Mouse (Mus musculus) megakaryocyte, embryonic 14.5 days (primary cell): ENCODE results near the gene Gm16181. TPM values are rescaled to one million over a fixed set of nuclear protein-coding genes. Genes with fewer than 3 reads are reported as not detected.
A peak's percentile ranks its signal among the peaks of the same experiment; 100 is the strongest.

ENCODE experiments used
- H3K27me3 ChIP-seq: replicated peaks from 2 replicates; pipeline ENCODE3; 2012; ENCODE audit warnings: inconsistent platforms
- H3K36me3 ChIP-seq: replicated peaks from 2 replicates; pipeline ENCODE3; 2012; ENCODE audit warnings: low read length, inconsistent platforms, mixed read lengths
- H3K4me1 ChIP-seq: 2 replicates; pipeline ENCODE4 v1.6.1; 2012; ENCODE audit warnings: inconsistent platforms
- H3K4me3 ChIP-seq: replicated peaks from 2 replicates; pipeline ENCODE3; 2012; ENCODE audit warnings: moderate library complexity, mild to moderate bottlenecking, inconsistent platforms
- H3K9me3 ChIP-seq: 2 replicates; pipeline ENCODE4 v1.6.1; 2012; ENCODE audit warnings: inconsistent platforms
- FLI1 ChIP-seq: IDR thresholded peaks from 2 replicates; pipeline ENCODE4 v1.6.1; 2012; ENCODE audit warnings: low read length, inconsistent platforms, mixed read lengths
- GATA1 ChIP-seq: IDR thresholded peaks from 3 replicates; pipeline ENCODE4 v1.6.1; 2012; ENCODE audit warnings: mixed read lengths, low read length, inconsistent platforms, borderline replicate concordance
- polyA plus RNA-seq: library from polyadenylated mRNA; stranded (reverse); fragments of >175 nt; gene quantifications from 2 replicates; pipeline ENCODE4 v1.2.3, GENCODE M21; 2012; ENCODE audit warnings: low replicate concordance; ENCODE audit not compliant: insufficient read depth

Gene Gm16181
- polyA plus RNA-seq, 1 experiment: not detected

GRCm38 (mm10) chr17:35194844-35195630 is 25.6 kb upstream of the Gm16181 start:
- no peaks in the 10 kb centered on the region for H3K9me3 ChIP-seq
- TF ChIP-seq GATA1 (no peak), FLI1 (no peak)
- H3K36me3 ChIP-seq: peaks cover 13% of the 10 kb centered on the region
- peaks cover 89% of the 10 kb centered on the region for H3K4me1 ChIP-seq
- H3K4me3 ChIP-seq: peak overlapping the region; percentile 97
- no peaks in the 10 kb centered on the region for H3K27me3 ChIP-seq

DNA sequence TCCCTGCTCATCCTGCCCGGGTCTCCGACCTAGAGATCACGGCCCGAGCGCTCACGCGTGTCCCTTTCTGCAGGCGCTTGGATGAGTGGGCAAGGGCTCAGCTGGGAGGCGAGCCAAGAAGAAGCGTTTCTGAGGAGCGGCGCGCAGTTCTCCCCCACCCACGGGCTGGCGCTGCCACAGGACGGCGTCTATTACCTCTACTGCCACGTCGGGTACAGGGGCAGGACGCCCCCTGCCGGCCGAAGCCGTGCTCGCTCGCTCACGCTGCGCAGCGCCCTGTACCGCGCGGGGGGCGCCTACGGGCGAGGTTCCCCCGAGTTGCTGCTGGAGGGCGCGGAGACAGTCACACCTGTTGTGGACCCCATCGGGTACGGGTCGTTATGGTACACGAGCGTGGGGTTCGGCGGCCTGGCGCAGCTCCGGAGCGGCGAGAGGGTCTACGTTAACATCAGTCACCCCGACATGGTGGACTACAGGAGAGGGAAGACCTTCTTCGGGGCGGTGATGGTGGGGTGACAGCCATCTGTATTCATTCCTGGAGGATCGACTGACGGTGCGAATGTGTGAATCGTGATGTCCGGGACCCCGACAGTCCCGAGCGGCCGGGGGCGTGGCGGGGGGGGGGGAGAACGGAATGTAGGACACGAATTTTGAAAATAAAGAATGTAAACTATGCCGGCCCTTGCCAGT is 24.9 kb upstream of the Gm16181 start:
- TF ChIP-seq GATA1: no peak
- no peak for TF ChIP-seq FLI1
- Histone ChIP-seq H3K36me3 (peaks cover 16% of the 10 kb centered on the region), H3K4me3 (peak overlapping the region; percentile 97), H3K27me3 (no peaks in the 10 kb centered on the region), H3K4me1 (peaks cover 89% of the 10 kb centered on the region), H3K9me3 (no peaks in the 10 kb centered on the region)

DNA sequence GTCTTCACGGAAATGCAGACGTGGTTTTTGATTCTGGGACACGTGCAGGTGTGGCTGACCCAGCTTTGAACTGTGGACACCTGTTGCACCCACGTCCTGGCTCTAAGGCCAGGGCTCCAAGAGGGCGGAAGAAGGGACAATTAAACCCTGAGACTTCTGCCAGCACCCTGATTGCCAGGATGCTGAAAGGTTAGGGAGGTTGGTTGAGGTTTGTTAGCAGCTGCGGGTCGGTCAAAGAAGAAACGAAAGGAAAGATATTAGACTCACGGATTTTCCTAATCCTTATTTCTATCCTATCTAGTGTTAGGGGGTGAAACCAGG is 24.4 kb upstream of the Gm16181 start:
- Histone ChIP-seq H3K4me1 (peaks cover 89% of the 10 kb centered on the region), H3K9me3 (no peaks in the 10 kb centered on the region), H3K36me3 (peaks cover 16% of the 10 kb centered on the region), H3K27me3 (no peaks in the 10 kb centered on the region), H3K4me3 (peak overlapping the region; percentile 97)
- TF ChIP-seq FLI1 (no peak), GATA1 (no peak)

DNA sequence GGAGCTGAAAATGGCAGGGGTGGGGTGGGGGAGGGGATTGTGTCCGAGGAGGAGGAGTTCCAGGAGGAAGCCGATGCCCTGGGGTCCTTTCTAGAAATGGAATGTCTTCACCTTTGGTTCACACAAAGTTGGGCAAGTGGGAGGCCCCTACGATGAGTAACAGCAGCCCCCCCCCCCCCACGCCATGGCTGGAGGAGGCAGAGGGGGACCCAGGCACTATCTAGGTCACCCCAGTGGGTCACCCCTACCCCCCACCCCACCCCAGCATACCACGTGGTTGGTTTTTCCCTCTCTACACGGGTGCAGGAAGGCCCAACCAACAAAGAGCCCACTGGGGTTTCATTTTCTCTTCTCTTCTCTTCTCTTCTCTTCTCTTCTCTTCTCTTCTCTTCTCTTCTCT is 23.5 kb upstream of the Gm16181 start:
- H3K4me1 ChIP-seq: peaks cover 89% of the 10 kb centered on the region
- no peaks in the 10 kb centered on the region for H3K9me3 ChIP-seq
- TF ChIP-seq FLI1: no peak
- TF ChIP-seq GATA1: no peak
- H3K36me3 ChIP-seq: peaks cover 16% of the 10 kb centered on the region
- peak overlapping the region; percentile 97 for H3K4me3 ChIP-seq
- no peaks in the 10 kb centered on the region for H3K27me3 ChIP-seq

DNA sequence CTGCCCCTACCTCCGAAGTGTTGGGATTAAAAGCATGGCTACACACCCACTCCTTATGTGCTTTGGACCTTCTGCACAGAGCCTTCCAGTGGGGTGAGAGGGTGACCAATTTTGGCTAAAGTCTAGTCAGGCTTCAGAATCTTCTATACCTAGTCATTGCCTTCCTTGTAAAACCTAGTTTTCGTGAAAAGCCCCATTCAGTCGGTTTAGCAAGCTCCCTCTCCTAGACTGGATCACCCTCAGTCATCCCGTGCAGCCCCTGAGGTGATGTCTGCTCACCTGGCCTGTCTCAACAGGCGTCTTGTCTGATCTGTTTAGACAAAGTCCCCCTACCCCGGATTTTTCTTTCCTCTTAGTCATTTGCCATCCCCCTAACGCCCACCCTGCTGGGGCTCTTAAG is 22.6 kb upstream of the Gm16181 start:
- Histone ChIP-seq H3K4me1 (peaks cover 93% of the 10 kb centered on the region), H3K36me3 (peaks cover 16% of the 10 kb centered on the region), H3K4me3 (no peak overlapping the region), H3K9me3 (no peaks in the 10 kb centered on the region), H3K27me3 (no peaks in the 10 kb centered on the region)
- no peak for TF ChIP-seq FLI1
- no peak for TF ChIP-seq GATA1

- H3K9me3 ChIP-seq: no peaks in the 10 kb centered on the region
- TF ChIP-seq GATA1 (no peak), FLI1 (no peak)
- peak overlapping the region; percentile 55 for H3K4me3 ChIP-seq
- H3K36me3 ChIP-seq: peaks cover 16% of the 10 kb centered on the region
- peaks cover 7% of the 10 kb centered on the region for H3K27me3 ChIP-seq
- H3K4me1 ChIP-seq: peaks cover 89% of the 10 kb centered on the region
These were observed 21.7 kb upstream of the Gm16181 start for GRCm38 (mm10) chr17:35198946-35199345.

DNA sequence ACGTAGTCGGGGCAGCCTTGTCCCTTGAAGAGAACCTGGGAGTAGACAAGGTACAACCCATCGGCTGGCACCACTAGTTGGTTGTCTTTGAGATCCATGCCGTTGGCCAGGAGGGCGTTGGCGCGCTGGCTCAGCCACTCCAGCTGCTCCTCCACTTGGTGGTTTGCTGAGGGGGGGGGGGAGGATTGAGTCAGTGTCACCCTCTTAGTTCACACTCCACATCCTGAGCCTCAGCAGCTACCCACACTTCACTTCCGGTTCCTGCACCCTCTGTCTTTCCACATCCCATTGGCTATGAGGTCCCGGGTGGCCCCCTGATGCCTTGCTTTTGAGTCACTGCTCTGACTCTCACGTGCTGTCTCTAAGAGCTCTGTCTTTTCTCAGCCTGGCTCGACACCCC is 20.2 kb upstream of the Gm16181 start:
- peaks cover 16% of the 10 kb centered on the region for H3K36me3 ChIP-seq
- TF ChIP-seq GATA1 (no peak), FLI1 (no peak; the same call in 1 of the 2 replicates)

DNA sequence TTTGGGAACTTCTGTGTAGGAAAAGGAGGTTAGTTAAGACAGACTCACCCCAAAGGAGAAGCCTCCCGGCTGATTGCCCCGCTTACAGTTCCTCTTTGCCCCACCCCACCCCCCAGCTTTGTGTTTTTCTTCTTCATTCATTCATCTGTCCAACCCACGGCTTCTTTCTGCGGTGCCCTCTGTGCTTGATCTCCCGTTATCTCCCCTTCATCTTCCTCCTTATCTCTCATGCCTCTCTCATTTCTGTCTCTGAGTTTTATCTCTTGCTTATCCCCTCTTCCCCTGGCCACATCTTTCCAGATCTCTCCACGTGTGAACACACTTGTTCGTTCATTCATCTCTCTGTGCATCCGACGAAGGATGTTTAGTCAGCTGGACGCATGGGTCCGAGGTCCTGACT is 19.5 kb upstream of the Gm16181 start:
- Histone ChIP-seq H3K27me3 (peaks cover 15% of the 10 kb centered on the region), H3K9me3 (no peaks in the 10 kb centered on the region), H3K4me3 (peak overlapping the region; percentile 95), H3K4me1 (peaks cover 82% of the 10 kb centered on the region), H3K36me3 (peaks cover 16% of the 10 kb centered on the region)
- no peak for TF ChIP-seq FLI1

More for the DNA sequence above, 20.2 kb upstream of the Gm16181 start:
- no peaks in the 10 kb centered on the region for H3K9me3 ChIP-seq
- H3K4me1 ChIP-seq: peaks cover 89% of the 10 kb centered on the region
- H3K4me3 ChIP-seq: peak overlapping the region; percentile 95
- peaks cover 15% of the 10 kb centered on the region for H3K27me3 ChIP-seq

- Histone ChIP-seq H3K27me3 (peaks cover 15% of the 10 kb centered on the region), H3K9me3 (no peaks in the 10 kb centered on the region), H3K4me1 (peaks cover 76% of the 10 kb centered on the region), H3K4me3 (peak within 1 kb of the TSS; percentile 95), H3K36me3 (peaks cover 16% of the 10 kb centered on the region)
- TF ChIP-seq GATA1 (no peak), FLI1 (no peak)
These were observed 18.8 kb upstream of the Gm16181 start, which contains the start of gene Tnf for GRCm38 (mm10) chr17:35201787-35202186. Gene Tnf (minus strand): TSS chr17:35202007.

GRCm38 (mm10) chr17:35202442-35202841 is 18.2 kb upstream of the Gm16181 start:
- H3K9me3 ChIP-seq: no peaks in the 10 kb centered on the region
- TF ChIP-seq FLI1 (no peak), GATA1 (no peak)
- H3K27me3 ChIP-seq: peaks cover 15% of the 10 kb centered on the region
- peaks cover 16% of the 10 kb centered on the region for H3K36me3 ChIP-seq
- peak overlapping the region; percentile 95 for H3K4me3 ChIP-seq
- H3K4me1 ChIP-seq: peaks cover 71% of the 10 kb centered on the region
